Mouse (Mus musculus) G1E (cell line): Measurements from ENCODE around the gene Gm20075.

Experiments used
- CTCF ChIP-seq: IDR thresholded peaks from 2 replicates; pipeline ENCODE4 v1.5.1; 2012; ENCODE audit warnings: low read depth, low read length, inconsistent platforms, mixed read lengths
- GATA1 ChIP-seq: IDR thresholded peaks from 2 replicates; pipeline ENCODE4 v1.6.1; 2012; ENCODE audit warnings: borderline replicate concordance, low read length, inconsistent platforms, mixed read lengths
- GATA2 ChIP-seq: IDR thresholded peaks from 2 replicates; pipeline ENCODE4 v1.6.1; 2012; ENCODE audit warnings: low read depth, low read length, inconsistent platforms, borderline replicate concordance
- POLR2AphosphoS5 ChIP-seq: IDR thresholded peaks from 2 replicates; pipeline ENCODE4 v1.6.1; 2012; ENCODE audit warnings: low read depth, low read length, inconsistent platforms; ENCODE audit not compliant: insufficient replicate concordance
- TAL1 ChIP-seq: conservative IDR thresholded peaks from 2 replicates; pipeline ENCODE4 v1.6.1; 2012; ENCODE audit warnings: low read depth, low read length, inconsistent platforms, mixed read lengths

- no peak for TF ChIP-seq CTCF
- TF ChIP-seq TAL1: no peak
- no peak for TF ChIP-seq GATA1
- TF ChIP-seq POLR2AphosphoS5: no peak
- TF ChIP-seq GATA2: no peak
These were observed 47.9 kb upstream of the Gm20075 start for GRCm38 (mm10) chr13:96129081-96129480.
